Mouse (Mus musculus) left cerebral cortex, adult 11 months (tissue): Measurements from ENCODE around the gene Bclaf3.
A peak's percentile ranks its signal among the peaks of the same experiment; 100 is the strongest.

Source experiments
- DNase-seq: peaks from one replicate; pipeline ENCODE4 v3.0.0; 2022; ENCODE audit warnings: low spot score

Bclaf3 gene

DNA sequence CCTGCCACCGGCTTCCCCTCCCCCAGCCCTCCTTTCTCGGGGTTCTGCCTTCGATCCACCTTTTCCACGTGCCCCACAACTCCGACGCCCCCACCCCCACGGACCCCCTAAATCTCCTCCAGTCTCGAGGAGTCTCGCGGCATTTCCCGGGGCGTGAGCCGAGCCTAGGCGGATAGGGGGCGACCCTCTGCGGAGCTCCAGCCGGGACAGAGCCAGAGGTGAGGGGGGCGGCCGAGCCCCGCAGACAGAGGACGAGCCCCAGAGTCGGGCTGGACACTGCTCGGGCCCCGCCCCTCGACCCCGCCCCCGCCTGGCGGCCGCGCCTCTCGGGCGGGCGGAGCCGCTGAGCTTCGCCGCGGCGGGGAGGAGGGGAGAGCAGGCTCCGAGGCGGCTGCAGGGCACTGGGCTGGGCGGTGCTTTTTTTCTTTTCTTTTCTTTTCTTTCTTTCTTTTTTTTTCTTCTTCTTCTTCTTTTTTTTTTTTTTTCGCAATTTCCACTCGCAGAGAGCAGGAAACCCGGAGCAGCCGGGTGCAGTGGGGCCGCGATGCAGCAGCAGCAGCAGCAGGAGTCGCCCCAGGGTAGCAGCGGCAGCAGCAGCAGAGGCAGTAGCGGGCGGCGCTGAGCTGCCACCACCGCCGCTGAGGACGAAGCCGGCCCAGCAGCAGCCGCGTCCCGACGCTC, 100.6 kb downstream of the Bclaf3 start, which contains the start of gene Sh3kbp1:
Sh3kbp1 (plus strand) TSS at position 366 of the 681 bp plus-strand sequence.
- DNase-seq = peak; percentile 15

DNA sequence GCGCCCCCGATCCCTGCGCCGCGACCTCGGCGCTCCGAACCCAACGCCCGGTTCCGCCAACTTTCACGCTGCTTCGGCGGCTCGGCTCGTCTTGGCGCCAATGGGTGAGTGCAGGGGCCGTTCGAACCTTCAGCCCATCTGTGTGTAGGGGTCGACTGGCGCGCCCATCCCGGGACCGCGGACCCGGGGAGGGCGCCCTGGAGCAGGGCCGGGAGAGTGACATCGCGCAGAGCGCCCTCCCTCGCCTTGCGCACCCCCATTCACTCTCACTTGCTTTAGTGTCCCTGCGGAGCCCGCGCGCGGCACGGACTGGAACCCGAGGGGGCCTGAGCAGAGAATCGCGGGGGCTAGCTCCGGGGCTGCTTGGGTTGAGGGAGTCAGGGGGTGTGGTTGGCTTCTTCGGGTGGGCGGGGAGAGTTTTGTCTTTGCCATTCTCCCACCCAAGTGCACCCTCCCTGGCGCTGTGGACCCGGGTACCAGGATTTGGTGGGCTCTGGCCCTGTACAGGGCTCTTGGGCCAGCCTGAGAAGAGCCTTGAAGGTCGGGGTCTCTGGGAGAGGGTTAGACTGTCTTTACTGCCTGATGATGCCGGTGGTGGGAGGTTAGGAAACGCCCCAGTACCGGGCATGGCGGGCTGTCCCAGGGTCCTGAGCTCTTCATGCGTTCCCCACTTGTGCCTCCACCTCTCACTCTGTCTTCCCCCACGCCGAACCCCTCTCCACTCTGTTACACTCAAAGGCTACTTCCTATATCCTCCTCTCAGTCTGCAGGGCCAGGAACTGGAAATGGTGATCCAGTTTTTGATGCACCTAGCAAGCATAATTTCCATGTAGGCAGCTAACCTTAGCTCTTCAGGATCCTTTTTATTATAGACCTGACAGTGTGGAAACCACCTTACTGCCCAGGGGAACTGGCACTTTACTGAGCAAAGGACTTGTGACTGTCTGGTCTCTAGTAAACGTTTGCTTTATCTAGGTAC, 101.4 kb downstream of the Bclaf3 start:
- no peak for DNase-seq

DNA sequence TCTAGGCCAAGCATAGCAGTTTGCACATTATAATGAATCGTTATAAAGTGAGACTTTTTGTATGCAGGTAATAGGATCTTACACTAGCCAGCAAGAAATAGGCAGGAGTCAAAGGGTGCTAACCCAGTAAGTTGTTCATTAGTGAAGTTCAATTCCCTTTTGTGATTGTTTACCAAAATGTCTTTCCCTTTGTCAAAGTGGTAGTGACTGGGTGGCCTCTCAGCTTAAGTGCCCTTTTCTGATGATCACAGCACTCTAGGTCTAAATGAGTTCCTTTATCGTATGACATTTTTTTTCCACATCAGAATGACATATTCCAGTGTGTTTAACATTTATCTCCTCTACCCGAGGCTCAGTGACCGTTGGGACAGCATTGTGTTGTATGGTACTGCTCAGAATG, 102.1 kb downstream of the Bclaf3 start:
- no peak for DNase-seq

- DNase-seq = no peak
These were observed 102.7 kb downstream of the Bclaf3 start for GRCm38 (mm10) chrX:159629203-159629602.

DNA sequence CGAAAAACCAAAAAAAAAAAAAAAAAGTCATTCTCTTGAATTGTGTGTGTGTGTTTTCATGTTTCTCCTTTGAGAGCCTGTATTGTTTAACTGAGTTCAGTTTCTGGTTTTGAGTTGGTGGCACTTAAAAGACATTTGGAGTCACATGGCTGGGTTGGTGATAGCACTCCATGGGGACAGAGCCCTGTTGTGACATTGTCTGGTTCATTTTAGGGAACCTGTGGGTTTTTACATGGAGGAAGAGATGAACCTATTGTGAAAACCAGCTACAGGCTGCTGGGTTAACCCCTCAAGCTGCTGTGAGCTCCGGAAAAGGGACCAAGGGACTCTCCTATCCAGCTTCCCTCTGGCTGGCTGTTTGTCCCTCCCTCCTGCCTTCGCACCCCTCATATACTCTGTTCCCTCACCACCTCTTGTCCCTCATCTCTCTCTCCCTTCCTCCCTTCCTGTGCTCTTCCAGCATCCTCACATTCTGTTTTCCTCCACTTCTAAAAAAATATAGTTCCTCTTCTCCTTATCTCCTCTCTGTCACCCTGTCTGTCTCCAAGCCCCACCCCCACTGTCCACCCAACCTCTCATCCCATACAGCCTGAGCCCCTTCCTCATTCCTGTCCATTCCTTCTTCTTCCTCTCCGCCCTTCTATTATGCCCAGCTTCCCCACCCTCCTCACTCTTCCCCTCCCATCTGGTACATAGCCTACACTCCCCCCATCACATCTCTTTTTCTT, 112.2 kb downstream of the Bclaf3 start:
- DNase-seq = no peak

DNA sequence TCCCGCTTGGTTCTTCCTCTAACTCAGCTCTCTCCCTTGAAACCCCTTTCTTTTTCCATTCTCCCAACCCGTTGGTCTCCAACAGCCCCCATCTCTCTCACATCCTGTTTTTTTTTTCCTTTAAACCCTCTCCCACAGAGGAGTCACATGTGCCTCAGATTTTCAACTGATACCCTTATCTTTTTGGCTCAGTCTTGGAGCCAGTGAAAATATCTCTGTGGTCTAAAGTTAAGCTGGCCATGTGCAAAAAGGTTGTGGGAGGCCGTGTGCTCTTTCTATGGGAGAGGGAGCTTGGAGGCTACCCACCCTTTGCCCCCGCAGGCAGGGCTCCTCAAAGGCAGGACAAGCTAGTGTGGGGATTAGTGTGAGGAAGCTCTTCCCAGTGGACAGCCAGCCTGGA, 113.5 kb downstream of the Bclaf3 start:
- DNase-seq = no peak
